Mouse (Mus musculus) MEL (cell line): ENCODE measurements around the gene Pi16. TPM values are rescaled to one million over a fixed set of nuclear protein-coding genes. Genes with fewer than 3 reads are reported as not detected.

ENCODE experiments used
- DNase-seq: peaks from one replicate; pipeline ENCODE4 v3.0.0; 2011; ENCODE audit warnings: low read depth, low spot score
- H3K27ac ChIP-seq: 2 replicates; pipeline ENCODE4 v1.5.1; 2012; ENCODE audit warnings: low read depth, mild to moderate bottlenecking, control low read depth, low read length, moderate library complexity; ENCODE audit not compliant: control insufficient read depth
- H3K27me3 ChIP-seq, 2 experiments: fragments of 150-350 bp in 1 of 2; sonication (generic) in 1 of 2; 2 replicates each; pipeline ENCODE4 v1.6.1; 2012; ENCODE audit warnings: low read length in 2 of 2, mild to moderate bottlenecking in 2 of 2, improper control_type of control experiment in 1 of 2, moderate library complexity in 1 of 2; ENCODE audit not compliant: insufficient read depth in 2 of 2, control insufficient read depth in 1 of 2
- H3K36me3 ChIP-seq, 2 experiments: 2 replicates each; pipeline ENCODE4 v1.6.1; 2012 to 2014; ENCODE audit warnings: low read length in 2 of 2, improper control_type of control experiment in 1 of 2, inconsistent platforms in 1 of 2, mild to moderate bottlenecking in 1 of 2; ENCODE audit not compliant: insufficient read depth in 2 of 2, control insufficient read depth in 1 of 2
- H3K4me1 ChIP-seq, 2 experiments: fragments of 150-350 bp in 1 of 2; sonication (generic) in 1 of 2; 2 replicates each; pipeline ENCODE4 v1.6.1; 2012; ENCODE audit warnings: low read length in 2 of 2, improper control_type of control experiment in 1 of 2, mild to moderate bottlenecking in 1 of 2; ENCODE audit not compliant: insufficient read depth in 2 of 2, control insufficient read depth in 1 of 2
- H3K4me3 ChIP-seq, 2 experiments: fragments of 150-350 bp in 1 of 2; sonication (generic) in 1 of 2; 2 replicates each; pipeline ENCODE4 v1.5.1; 2012; ENCODE audit warnings: low read depth in 2 of 2, low read length in 2 of 2, mild to moderate bottlenecking in 2 of 2, moderate library complexity in 2 of 2, control low read depth in 1 of 2, improper control_type of control experiment in 1 of 2; ENCODE audit not compliant: control insufficient read depth in 1 of 2, insufficient read depth in 1 of 2
- H3K79me2 ChIP-seq: 2 replicates; pipeline ENCODE4 v1.6.1; 2012; ENCODE audit warnings: mild to moderate bottlenecking, low read length, moderate library complexity; ENCODE audit not compliant: control insufficient read depth, poor library complexity, insufficient read depth
- H3K9ac ChIP-seq: 2 replicates; pipeline ENCODE4 v1.6.1; 2012; ENCODE audit warnings: low read depth, mild to moderate bottlenecking, control low read depth, low read length, moderate library complexity; ENCODE audit not compliant: control insufficient read depth, poor library complexity, severe bottlenecking
- H3K9me3 ChIP-seq: fragments of 150-350 bp; sonication (generic); replicated peaks from 2 replicates; pipeline ENCODE4 v1.6.1; 2012; ENCODE audit warnings: mild to moderate bottlenecking, low read length, improper control_type of control experiment, moderate library complexity; ENCODE audit not compliant: insufficient read depth
- BHLHE40 ChIP-seq: IDR thresholded peaks from 2 replicates; pipeline ENCODE4 v1.6.1; 2012; ENCODE audit warnings: low read depth, mild to moderate bottlenecking, inconsistent platforms, low read length, improper control_type of control experiment, borderline replicate concordance
- CHD2 ChIP-seq: IDR thresholded peaks from 2 replicates; pipeline ENCODE4 v1.6.1; 2011; ENCODE audit warnings: low read length, improper control_type of control experiment
- CTCF ChIP-seq, 3 experiments: IDR thresholded peaks in 2 of 3; conservative IDR thresholded peaks in 1 of 3; 2 replicates each; pipeline ENCODE4 v1.5.1; 2011 to 2012; ENCODE audit warnings: low read length in 3 of 3, low read depth in 2 of 3, mild to moderate bottlenecking in 2 of 3, improper control_type of control experiment in 1 of 3, inconsistent platforms in 1 of 3, mixed read lengths in 1 of 3, moderate library complexity in 1 of 3; ENCODE audit not compliant: control insufficient read depth in 1 of 3, insufficient read depth in 1 of 3, poor library complexity in 1 of 3, severe bottlenecking in 1 of 3
- E2F4 ChIP-seq: IDR thresholded peaks from 2 replicates; pipeline ENCODE4 v1.6.1; 2011; ENCODE audit warnings: low read depth, low read length, improper control_type of control experiment, borderline replicate concordance
- ELF1 ChIP-seq: IDR thresholded peaks from 2 replicates; pipeline ENCODE4 v1.6.1; 2014; ENCODE audit warnings: low read depth, mild to moderate bottlenecking, inconsistent platforms, low read length, improper control_type of control experiment, moderate library complexity
- EP300 ChIP-seq, 2 experiments: IDR thresholded peaks; 2 replicates each; pipeline ENCODE4 v1.6.1; 2011; ENCODE audit warnings: improper control_type of control experiment in 2 of 2, low read length in 2 of 2, low read depth in 1 of 2, mild to moderate bottlenecking in 1 of 2
- GABPA ChIP-seq: IDR thresholded peaks from 2 replicates; pipeline ENCODE4 v1.6.1; 2012; ENCODE audit warnings: low read depth, mild to moderate bottlenecking, inconsistent platforms, low read length, improper control_type of control experiment, moderate library complexity
- GATA1 ChIP-seq: IDR thresholded peaks from 2 replicates; pipeline ENCODE4 v1.6.1; 2011; ENCODE audit warnings: low read depth, low read length, improper control_type of control experiment
- HCFC1 ChIP-seq: IDR thresholded peaks from 2 replicates; pipeline ENCODE4 v1.6.1; 2012; ENCODE audit warnings: low read depth, mild to moderate bottlenecking, inconsistent platforms, low read length, improper control_type of control experiment, moderate library complexity
- MAX ChIP-seq: IDR thresholded peaks from 2 replicates; pipeline ENCODE4 v1.6.1; 2011; ENCODE audit warnings: low read length, improper control_type of control experiment
- MEF2A ChIP-seq: IDR thresholded peaks from 2 replicates; pipeline ENCODE4 v1.6.1; 2014; ENCODE audit warnings: low read depth, mild to moderate bottlenecking, inconsistent platforms, low read length, improper control_type of control experiment; ENCODE audit not compliant: poor library complexity, insufficient replicate concordance, severe bottlenecking; ENCODE audit errors: extremely low read depth
- MYB ChIP-seq: IDR thresholded peaks from 2 replicates; pipeline ENCODE4 v1.6.1; 2011; ENCODE audit warnings: mild to moderate bottlenecking, low read depth, low read length, improper control_type of control experiment
- MYC ChIP-seq: IDR thresholded peaks from 2 replicates; pipeline ENCODE4 v1.6.1; 2011; ENCODE audit warnings: low read depth, mild to moderate bottlenecking, low read length, improper control_type of control experiment, moderate library complexity
- NELFE ChIP-seq: IDR thresholded peaks from 2 replicates; pipeline ENCODE4 v1.6.1; 2011; ENCODE audit warnings: low read depth, low read length, improper control_type of control experiment
- NRF1 ChIP-seq: IDR thresholded peaks from 2 replicates; pipeline ENCODE4 v1.6.1; 2014; ENCODE audit warnings: low read depth, mild to moderate bottlenecking, inconsistent platforms, low read length, improper control_type of control experiment, moderate library complexity; ENCODE audit not compliant: poor library complexity, insufficient read depth, severe bottlenecking
- POLR2AphosphoS2 ChIP-seq: IDR thresholded peaks from 2 replicates; pipeline ENCODE4 v1.6.1; 2011; ENCODE audit warnings: low read length, improper control_type of control experiment
- POLR2AphosphoS5 ChIP-seq: IDR thresholded peaks from 2 replicates; pipeline ENCODE4 v1.6.1; 2012; ENCODE audit warnings: low read depth, borderline replicate concordance, mild to moderate bottlenecking, inconsistent platforms, low read length, moderate library complexity, mixed read lengths
- RAD21 ChIP-seq: IDR thresholded peaks from 2 replicates; pipeline ENCODE4 v1.6.1; 2011; ENCODE audit warnings: mild to moderate bottlenecking, low read depth, low read length, improper control_type of control experiment
- SIN3A ChIP-seq: IDR thresholded peaks from 2 replicates; pipeline ENCODE4 v1.6.1; 2012; ENCODE audit warnings: low read length, improper control_type of control experiment, inconsistent platforms
- SMC3 ChIP-seq: IDR thresholded peaks from 2 replicates; pipeline ENCODE4 v1.6.1; 2011; ENCODE audit warnings: low read depth, low read length, improper control_type of control experiment
- TBP ChIP-seq: IDR thresholded peaks from 2 replicates; pipeline ENCODE4 v1.8.0; 2011; ENCODE audit warnings: low read depth, low read length, improper control_type of control experiment
- TCF12 ChIP-seq: IDR thresholded peaks from 2 replicates; pipeline ENCODE4 v1.6.1; 2014; ENCODE audit warnings: low read depth, mild to moderate bottlenecking, inconsistent platforms, low read length, improper control_type of control experiment, moderate library complexity
- UBTF ChIP-seq: IDR thresholded peaks from 2 replicates; pipeline ENCODE4 v1.6.1; 2012; ENCODE audit warnings: low read depth, mild to moderate bottlenecking, inconsistent platforms, low read length, improper control_type of control experiment, moderate library complexity, borderline replicate concordance; ENCODE audit not compliant: insufficient read depth
- USF1 ChIP-seq: IDR thresholded peaks from 2 replicates; pipeline ENCODE4 v1.6.1; 2014; ENCODE audit warnings: low read depth, mild to moderate bottlenecking, inconsistent platforms, low read length, improper control_type of control experiment, moderate library complexity
- ZMIZ1 ChIP-seq: IDR thresholded peaks from 2 replicates; pipeline ENCODE4 v1.6.1; 2012; ENCODE audit warnings: low read depth, mild to moderate bottlenecking, inconsistent platforms, low read length, improper control_type of control experiment, moderate library complexity
- ZNF384 ChIP-seq: IDR thresholded peaks from 2 replicates; pipeline ENCODE4 v1.6.1; 2012; ENCODE audit warnings: low read depth, mild to moderate bottlenecking, inconsistent platforms, low read length, improper control_type of control experiment
- polyA plus RNA-seq, 2 experiments: library from polyadenylated mRNA; stranded (reverse) in 1 of 2; unstranded in 1 of 2; fragments of >175 nt in 1 of 2; fragments of >200 nt in 1 of 2; gene quantifications; 2 replicates each; pipeline versions ENCODE4 v1.2.1 to v1.2.4; 2012; ENCODE audit warnings: low replicate concordance in 2 of 2, low read depth in 1 of 2; ENCODE audit not compliant: insufficient read length in 2 of 2, insufficient read depth in 1 of 2, missing spikeins in 1 of 2
- total RNA-seq: library from RNA; depleted of rRNA; stranded (reverse); fragments of 300-350 nt; gene quantifications from 2 replicates; pipeline ENCODE4 v1.2.3, GENCODE M21; 2012

Pi16 gene
- total and polyA plus RNA-seq, 3 experiments = 0.08 to 0.42 TPM; not detected in 1

DNA sequence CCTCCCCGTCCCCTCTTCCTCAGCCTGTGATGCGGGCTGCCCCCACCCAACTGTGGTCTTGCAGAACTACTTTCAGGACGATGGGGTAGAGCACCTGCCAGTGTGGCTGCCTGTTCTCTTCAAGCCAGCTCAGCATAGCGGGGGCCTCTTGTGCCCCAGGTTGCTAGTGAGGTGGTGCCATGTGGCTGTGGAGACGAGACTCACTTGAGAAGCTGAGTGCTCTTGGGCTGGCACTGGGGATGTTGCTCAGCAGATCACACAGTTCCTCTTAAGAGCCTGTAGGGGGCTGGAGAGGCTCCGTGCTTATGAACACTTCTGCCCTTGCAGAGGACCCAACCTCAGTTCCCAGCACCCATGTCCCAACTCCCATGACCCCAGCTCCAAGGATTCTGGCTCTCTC is 19.7 kb upstream of the Pi16 start:
- Histone ChIP-seq H3K27ac (no peak overlapping the region), H3K9me3 (no peaks in the 10 kb centered on the region), H3K9ac (no peak overlapping the region), H3K79me2 (no peaks in the 10 kb centered on the region)
- peak; percentile 48 for DNase-seq
- TF ChIP-seq GABPA (no peak), CTCF (IDR thresholded peaks at IDR 0.05 in 2 of 3, conservative IDR thresholded peaks at IDR 0.05 in 1 of 3; ENCODE audit: control insufficient read depth in 1 of 3, insufficient read depth in 1 of 3, low read depth in 2 of 3, low read length in 3 of 3, poor library complexity in 1 of 3, severe bottlenecking in 1 of 3) (peak in 1 of 3 experiments; percentile 24; a peak in 1 of 6 replicates)
- TF ChIP-seq, all 39 proteins: peak for 1
- H3K36me3 ChIP-seq = peaks cover 2 to 10% of the 10 kb centered on the region in 2 experiments; a peak in 3 of 4 replicates
- H3K4me1 ChIP-seq = peaks cover 0 to 2% of the 10 kb centered on the region in 2 experiments; a peak in 1 of 4 replicates
- no peak overlapping the region for H3K4me3 ChIP-seq
- no peaks in the 10 kb centered on the region for H3K27me3 ChIP-seq

DNA sequence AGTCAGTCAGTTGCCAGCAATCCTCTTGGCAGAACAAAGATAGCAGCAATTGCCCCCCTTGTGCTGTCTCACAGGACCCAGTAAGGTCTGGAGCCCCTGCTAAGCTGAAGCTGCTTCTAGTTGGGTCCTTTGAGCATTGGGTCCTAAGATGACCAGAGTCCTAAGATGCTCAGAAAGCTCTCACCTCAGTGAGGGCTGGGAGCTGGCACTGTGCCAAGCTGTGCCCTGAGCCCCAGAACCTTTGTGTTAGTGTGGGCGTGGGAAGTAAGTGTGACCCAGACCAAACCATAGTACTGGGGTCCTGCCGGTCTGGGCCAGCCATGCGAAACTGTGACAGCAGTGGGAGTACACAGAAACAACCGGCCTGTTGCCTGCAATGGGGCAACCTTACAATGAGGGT is 18.2 kb upstream of the Pi16 start:
- no peak overlapping the region for H3K4me3 ChIP-seq
- no peak for TF ChIP-seq POLR2AphosphoS5
- no peak for TF ChIP-seq GATA1
- no peak for TF ChIP-seq EP300 (IDR thresholded peaks at IDR 0.05; ENCODE audit: low read depth in 1 of 2, low read length in 2 of 2)
- TF ChIP-seq ZMIZ1 = no peak
- no peak for TF ChIP-seq MEF2A
- no peak for TF ChIP-seq GABPA
- TF ChIP-seq USF1 = no peak
- DNase-seq = no peak
- peaks cover 0 to 10% of the 10 kb centered on the region in 2 experiments; a peak in 2 of 4 replicates for H3K36me3 ChIP-seq
- no peaks in the 10 kb centered on the region for H3K9me3 ChIP-seq
- H3K79me2 ChIP-seq = no peaks in the 10 kb centered on the region
- no peaks in the 10 kb centered on the region for H3K4me1 ChIP-seq
- no peak overlapping the region for H3K9ac ChIP-seq
- no peak overlapping the region for H3K27ac ChIP-seq
- H3K27me3 ChIP-seq = no peaks in the 10 kb centered on the region

DNA sequence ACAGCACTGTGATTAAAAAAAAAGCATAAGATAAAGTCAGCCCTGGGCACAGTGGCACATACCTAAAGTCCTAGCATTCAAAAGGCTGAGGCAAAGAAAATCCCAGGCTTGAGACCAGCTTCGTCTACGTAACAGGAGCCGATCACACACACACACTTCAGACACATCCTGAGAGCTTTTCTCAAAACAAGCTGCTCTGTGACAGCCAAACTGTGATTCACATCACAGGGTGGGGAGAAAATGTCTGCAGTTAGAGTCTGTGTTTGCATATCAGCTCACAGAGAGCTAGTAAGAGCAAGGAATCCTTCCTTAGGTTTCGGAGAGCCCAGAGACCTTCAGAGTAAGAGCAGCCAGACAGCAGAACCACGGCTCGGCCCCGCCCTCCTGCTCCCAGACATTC is 16.6 kb upstream of the Pi16 start:
- no peak overlapping the region for H3K4me3 ChIP-seq
- H3K9ac ChIP-seq = no peak overlapping the region
- H3K36me3 ChIP-seq = peaks cover 0 to 8% of the 10 kb centered on the region in 2 experiments; a peak in 2 of 4 replicates
- H3K27ac ChIP-seq = no peak overlapping the region
- H3K27me3 ChIP-seq = no peaks in the 10 kb centered on the region
- H3K9me3 ChIP-seq = no peaks in the 10 kb centered on the region
- H3K4me1 ChIP-seq = no peaks in the 10 kb centered on the region
- no peaks in the 10 kb centered on the region for H3K79me2 ChIP-seq
- TF ChIP-seq MYC (no peak), SMC3 (no peak), UBTF (no peak), MAX (no peak), HCFC1 (no peak), CHD2 (no peak), NELFE (no peak), POLR2AphosphoS2 (no peak), TBP (no peak), SIN3A (no peak), ZNF384 (no peak), RAD21 (no peak), BHLHE40 (no peak), TCF12 (no peak), ELF1 (no peak), E2F4 (no peak), NRF1 (no peak), MYB (no peak)
- TF ChIP-seq, all 39 proteins: peak for 0
- DNase-seq = no peak
